Mouse (Mus musculus) left cerebral cortex, postnatal 14 days (tissue): Measurements from ENCODE around the gene Mdh1. TPM values are rescaled to one million over a fixed set of nuclear protein-coding genes. Genes with fewer than 3 reads are reported as not detected.

ENCODE experiments used
- DNase-seq, 2 experiments: peaks; one replicate each; pipeline ENCODE4 v3.0.0; 2021 to 2022; ENCODE audit warnings: low spot score in 2 of 2, mixed read lengths in 1 of 2
- intact Hi-C: fragments of 180-260 bp; cut with DNase I; formaldehyde crosslinking; loops from one replicate; pipeline ENCODE4 v1.15.1; 2025
- long read RNA-seq, 2 experiments: library from polyadenylated mRNA; stranded (forward); transcript quantifications; one replicate each; pipeline ENCODE4 v2.0.0; 2021
- total RNA-seq, 2 experiments: library from RNA; stranded (reverse); gene quantifications; 2 replicates each; pipeline ENCODE4 v1.2.3; 2021

Mdh1 gene
- total RNA-seq = 100 to 1,000 TPM; 818 to 831 TPM
- long read RNA-seq, experiment 1, transcript Mdh1-201 (9 exons, 2,122 nt) = major isoform, 879 of 923 reads
- long read RNA-seq, experiment 1, partial matches to known transcripts = 30 of 923 reads
- long read RNA-seq, experiment 1, other reads (novel, unspliced or antisense) = 14 of 923 reads
- long read RNA-seq, experiment 2, transcript Mdh1-201 (9 exons, 2,122 nt) = major isoform, 575 of 611 reads
- long read RNA-seq, experiment 2, partial matches to known transcripts = 24 of 611 reads
- long read RNA-seq, experiment 2, other reads (novel, unspliced or antisense) = 12 of 611 reads

DNA sequence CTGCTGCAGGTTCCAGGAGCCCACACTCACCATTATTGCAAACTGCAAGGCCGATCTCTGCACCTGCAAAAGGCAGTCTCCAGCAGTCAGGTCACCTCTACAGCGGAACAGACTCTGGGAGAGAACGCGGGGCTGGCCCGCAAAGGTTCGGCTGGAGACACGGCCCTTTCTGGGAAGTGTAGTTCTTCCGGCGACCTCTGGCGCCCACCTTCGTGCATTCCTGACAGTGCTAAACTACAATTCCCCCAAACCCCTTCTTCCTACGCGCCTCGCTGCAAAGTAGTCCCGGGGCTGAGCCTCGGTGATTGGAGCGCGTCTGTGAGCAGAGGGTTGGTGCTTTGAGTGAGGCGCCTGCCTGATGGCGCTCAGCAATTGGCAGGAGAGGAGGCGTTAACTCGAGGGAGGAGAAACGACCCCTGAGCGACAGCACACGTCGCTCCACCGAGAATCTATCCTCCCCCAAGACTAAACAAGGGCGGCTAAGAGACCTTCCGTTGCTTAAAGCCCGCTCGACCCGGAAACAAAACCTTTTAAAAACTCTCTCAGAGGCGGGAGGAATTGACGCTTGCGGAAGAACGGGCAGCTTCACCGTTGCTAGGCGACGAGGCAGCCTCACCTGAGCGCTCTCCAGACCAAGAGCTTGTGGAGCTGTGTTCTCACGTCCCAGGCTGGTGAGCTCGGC, at the start of gene Mdh1, which contains the start of gene Wdpcp:
Gene Mdh1, minus strand, starts transcription at position 668 of the 682 bp plus-strand sequence.
Gene Wdpcp, plus strand, starts transcription at position 536 of the 682 bp plus-strand sequence.
- DNase-seq = peak; percentile 97 to 98
- intact Hi-C loops = no loop called here

- intact Hi-C loops = no loop called here
- DNase-seq = no peak
Observed at GRCm38 (mm10) chr11:21615915-21616314, 43.7 kb upstream of the Mdh1 start.

GRCm38 (mm10) chr11:21602497-21602896, 30.3 kb upstream of the Mdh1 start:
- intact Hi-C loops = no loop called here
- DNase-seq = no peak

- intact Hi-C loops = no loop called here
- no peak for DNase-seq
Observed at GRCm38 (mm10) chr11:21583286-21583685, 11.1 kb upstream of the Mdh1 start.

GRCm38 (mm10) chr11:21581472-21581871, 9.3 kb upstream of the Mdh1 start:
- intact Hi-C loops = no loop called here

GRCm38 (mm10) chr11:21570973-21571372, 1.2 kb downstream of the Mdh1 start:
- peak; percentile 65 to 76 for DNase-seq
- intact Hi-C loops = no loop called here

More at GRCm38 (mm10) chr11:21581472-21581871, 9.3 kb upstream of the Mdh1 start:
- DNase-seq = no peak

DNA sequence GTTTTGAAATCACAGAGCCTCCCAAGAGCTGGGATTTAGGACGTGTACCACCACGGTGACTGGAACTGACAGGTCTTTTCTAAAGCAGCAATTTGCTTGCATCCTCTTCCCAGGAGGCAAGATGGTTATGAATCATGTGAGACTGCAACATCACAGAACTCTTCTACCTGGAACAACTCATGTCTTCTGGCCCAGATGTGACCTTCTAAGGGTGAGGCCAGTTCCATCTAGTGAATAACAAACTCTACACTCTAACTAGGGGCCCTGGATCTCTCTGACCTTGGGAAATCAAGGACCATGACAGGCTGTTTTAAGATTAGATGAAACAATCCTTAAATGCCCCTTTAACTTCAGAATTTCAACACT, 2.1 kb downstream of the Mdh1 start:
- DNase-seq = no peak
- intact Hi-C loops = no loop called here

DNA sequence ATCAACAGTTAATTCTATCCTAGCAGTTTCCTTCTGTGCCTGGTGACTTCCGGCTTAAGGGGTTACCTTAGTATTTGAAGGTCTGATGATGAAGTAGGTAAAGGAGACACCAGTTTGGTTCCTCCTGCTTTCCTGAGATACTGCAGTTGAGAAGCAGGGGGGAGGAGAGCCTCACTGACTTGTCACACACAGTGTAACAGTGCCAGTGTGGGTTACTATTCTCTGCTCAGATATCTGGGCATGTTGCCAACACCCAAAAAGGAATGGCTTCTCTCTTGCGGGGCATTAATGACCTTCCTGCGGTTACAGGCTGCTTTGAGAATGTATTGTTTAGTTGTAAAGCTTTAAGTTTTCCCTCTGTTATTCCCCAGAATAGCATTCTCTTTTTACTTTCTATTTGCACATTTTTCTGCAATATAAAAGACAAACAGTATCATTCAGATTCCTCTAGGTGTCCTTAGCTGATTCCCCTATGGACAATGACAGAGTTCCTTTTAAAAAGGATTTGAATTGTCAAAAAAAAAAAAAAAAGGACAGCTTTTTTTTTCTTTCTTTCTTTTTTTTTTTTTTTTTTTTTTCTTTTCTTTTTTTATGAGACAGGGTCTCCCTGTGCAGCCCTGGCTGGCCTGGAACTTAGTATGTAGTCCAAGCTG, 2.6 kb downstream of the Mdh1 start:
- DNase-seq = peak; percentile 54 to 70
- intact Hi-C loops = no loop called here

DNA sequence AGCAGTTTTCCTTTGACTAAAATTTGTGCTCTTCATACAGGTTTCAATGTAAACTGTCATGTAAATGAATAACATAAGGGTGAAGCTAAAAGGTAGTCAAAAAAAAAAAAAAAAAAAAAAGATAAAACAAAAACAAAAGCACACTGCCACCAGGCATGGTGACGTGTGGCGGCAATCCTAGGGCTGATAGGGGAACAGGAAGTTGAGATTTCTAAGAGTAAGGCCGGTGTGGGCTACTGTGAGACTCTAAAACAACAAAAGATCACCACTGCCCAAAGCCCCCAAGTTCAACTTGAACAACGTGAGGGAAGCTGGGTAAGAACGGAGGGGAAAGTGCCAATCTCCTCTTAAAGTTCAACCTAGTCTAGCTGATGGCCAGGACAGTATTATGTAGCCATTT, 3.2 kb downstream of the Mdh1 start:
- DNase-seq = no peak
- intact Hi-C loops = no loop called here

- DNase-seq = no peak
- intact Hi-C loops = no loop called here
Observed at GRCm38 (mm10) chr11:21567733-21568132, 4.4 kb downstream of the Mdh1 start.

DNA sequence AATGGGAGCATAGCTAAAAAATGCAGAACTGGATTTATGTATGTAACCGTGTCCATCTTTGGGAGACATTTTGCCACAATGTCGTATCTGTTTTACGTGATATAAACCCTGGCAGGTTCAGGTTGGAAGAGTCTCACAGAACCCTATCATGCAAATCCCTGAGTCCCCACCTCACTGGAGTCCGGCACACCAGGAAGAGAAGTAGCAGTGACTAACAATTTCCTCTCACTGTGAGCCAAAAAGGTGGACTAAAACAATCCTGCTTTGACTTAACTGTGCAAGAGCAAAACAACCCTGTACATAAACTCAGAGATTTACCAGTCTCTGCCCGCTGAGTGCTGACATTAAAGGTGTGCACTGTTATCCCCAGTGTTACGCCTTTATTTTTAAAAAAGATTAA, 5.2 kb downstream of the Mdh1 start:
- no peak for DNase-seq
- intact Hi-C loops = no loop called here

- intact Hi-C loops = no loop called here
- DNase-seq = no peak
Observed at GRCm38 (mm10) chr11:21564681-21565405, 7.3 kb downstream of the Mdh1 start.

DNA sequence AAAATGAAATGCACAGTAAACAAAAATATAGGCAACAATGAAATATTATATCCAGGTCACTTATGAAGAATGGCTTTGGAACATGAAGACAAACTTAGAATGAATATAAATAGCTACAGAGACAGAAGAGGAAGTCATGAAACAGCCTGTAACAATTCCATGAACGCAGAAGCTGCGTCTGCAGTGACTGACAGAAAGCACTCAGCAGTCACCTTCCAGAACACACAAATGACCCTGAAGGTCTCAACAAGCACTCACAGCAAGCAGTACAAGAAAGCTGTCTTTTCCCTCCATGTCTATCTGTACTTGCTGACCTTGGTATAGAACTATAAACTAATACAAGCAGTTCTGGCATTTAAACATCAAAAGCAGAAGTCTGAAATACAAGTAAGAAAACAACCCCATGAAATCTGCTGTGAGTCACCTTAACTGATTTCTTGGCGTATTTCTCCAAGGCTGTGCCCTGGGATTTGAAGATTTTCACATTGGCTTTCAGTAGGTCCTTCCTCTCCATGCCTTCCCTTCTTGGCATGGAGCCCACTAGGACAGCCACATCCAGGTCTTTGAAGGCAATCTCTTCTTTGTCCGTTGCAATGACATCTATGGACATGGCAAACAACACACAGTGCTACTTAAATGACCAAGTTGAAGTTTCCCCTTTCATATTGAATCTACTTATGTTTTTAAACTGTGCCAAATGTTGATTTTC, 8.4 kb downstream of the Mdh1 start:
- DNase-seq = no peak
- intact Hi-C loops = no loop called here

GRCm38 (mm10) chr11:21561347-21561746, 10.8 kb downstream of the Mdh1 start:
- DNase-seq = no peak
- intact Hi-C loops = no loop called here

DNA sequence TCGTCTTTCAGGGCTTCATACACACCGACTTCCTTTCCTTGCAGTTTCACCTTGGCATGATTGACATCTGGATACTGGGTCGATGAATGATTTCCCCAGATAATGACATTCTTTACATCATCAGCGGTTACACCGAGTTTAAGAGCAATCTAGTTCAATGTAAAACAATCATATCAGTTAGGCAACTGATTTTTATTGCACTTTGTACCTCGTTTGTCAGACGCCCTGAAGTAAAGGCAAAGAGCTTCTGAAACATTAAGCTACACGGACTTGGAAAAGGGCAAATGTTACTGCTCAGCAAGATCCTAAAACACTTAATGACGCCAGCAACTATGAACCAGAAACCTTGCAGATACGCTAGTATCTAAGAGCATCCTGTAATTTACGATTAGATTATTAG, 12.4 kb downstream of the Mdh1 start:
- DNase-seq = no peak
- intact Hi-C loops = no loop called here

GRCm38 (mm10) chr11:21552049-21552448, 20.1 kb downstream of the Mdh1 start:
- intact Hi-C loops = no loop called here
- no peak for DNase-seq

DNA sequence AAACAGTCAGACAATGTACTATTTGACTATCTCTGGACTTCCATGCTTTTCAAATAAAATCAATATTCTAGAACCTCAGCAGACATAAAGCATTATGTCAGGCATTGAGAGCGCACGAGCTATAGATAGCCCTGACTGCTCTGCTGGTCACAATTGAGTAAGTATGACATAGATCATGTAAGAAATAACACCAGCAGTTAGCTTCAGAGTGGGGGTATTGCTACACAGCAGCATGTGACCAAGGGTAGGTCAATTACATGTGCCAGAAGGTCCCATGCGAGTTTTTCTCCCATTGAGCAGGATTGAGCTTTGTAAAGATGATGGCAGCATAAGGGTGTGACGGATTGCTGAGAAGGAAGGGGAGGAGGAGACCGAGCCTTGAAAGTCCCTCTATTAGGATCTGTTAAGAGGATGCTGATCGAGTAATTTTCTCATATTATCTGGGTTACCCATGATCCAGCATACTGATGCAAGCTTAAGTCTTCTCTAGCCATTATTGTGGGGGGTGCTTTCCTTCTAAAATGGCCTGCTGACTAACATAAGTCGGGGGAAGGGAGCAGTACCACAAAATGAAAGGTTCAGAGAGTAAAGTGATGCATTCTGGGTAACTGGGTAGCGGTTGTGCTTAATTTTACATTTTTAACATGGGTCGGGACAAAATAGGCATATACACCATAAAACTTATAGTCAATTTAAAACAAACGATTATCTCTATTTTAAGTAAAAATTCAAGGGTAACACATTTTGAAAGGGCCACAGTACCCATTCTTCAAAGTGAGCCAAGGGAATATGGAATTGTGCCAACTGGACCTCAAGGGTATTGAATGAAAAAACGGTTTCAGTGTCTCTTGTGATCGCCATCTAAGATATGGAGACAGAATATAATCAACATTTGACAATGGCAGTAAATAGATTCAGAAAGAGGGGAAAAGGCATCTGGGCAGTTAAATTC, 21.7 kb downstream of the Mdh1 start:
- no peak for DNase-seq
- intact Hi-C loops = no loop called here

DNA sequence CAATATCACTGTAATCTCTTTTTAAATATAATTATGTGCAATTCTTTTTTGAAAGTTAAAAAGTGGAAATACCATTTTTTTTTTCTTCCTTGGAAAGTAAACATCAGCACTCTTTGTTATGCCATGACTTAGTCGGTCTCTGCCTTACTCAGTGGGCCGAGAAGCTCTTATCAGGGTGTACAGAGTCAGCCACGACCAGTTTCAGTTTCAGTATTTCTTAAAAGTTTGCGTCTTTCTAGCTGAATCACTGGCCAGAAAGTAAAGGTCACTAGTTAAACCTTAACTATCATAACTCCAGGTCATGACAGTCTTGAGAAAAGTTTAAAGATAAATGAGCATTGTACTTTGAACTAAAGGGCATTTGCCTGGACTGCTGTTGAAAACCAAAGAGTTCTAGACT, 22.4 kb downstream of the Mdh1 start:
- DNase-seq = no peak
- intact Hi-C loops = no loop called here
